Mouse (Mus musculus) right cerebral cortex, postnatal 4 days (tissue): ENCODE results near the gene Serpina12.

ENCODE experiments used
- DNase-seq: peaks from one replicate; pipeline ENCODE4 v3.0.0-alpha.2; 2022

Gene Serpina12

DNA sequence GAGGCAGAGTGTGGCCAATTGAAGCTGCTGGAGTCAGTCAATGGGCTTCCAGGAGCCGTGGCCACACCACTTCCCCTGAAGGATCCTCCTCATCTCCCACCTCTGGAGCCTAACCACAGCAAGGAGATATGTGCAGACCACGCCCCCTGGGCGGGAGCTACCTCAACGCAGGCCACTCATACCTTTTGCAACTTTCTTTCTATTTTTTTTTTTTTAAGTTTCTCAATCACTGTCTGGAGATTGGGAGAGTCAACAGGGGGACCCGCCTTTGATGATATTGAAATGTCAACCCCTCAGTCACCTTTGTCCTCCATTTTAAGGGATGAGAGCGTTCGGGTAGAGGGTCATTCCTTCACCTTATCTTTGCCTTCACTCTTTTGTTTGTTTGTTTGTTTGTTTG is at the start of gene Serpina12:
Gene Serpina12 (minus strand): TSS at position 101 of the 400 bp plus-strand sequence.
- no peak for DNase-seq

DNA sequence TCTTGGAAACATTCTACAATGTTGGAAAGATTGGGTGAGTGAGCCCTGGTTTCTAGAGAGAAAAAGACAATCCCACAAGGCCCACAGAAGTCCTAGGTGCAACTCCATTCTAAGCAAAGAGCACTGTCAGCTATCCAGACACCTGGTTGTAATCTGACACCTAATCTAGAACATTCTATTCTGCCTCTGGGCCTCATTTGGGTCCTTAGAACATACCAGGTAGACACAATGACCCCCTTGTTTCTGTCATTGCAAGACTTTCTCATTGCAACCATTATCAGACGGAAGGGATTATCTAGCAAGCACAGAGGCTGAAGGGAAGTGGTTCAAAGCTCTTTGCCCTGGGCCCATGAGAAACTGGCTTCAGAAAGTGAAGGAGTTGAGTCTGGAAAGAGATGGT is 47.1 kb upstream of the Serpina12 start:
- DNase-seq: no peak

DNA sequence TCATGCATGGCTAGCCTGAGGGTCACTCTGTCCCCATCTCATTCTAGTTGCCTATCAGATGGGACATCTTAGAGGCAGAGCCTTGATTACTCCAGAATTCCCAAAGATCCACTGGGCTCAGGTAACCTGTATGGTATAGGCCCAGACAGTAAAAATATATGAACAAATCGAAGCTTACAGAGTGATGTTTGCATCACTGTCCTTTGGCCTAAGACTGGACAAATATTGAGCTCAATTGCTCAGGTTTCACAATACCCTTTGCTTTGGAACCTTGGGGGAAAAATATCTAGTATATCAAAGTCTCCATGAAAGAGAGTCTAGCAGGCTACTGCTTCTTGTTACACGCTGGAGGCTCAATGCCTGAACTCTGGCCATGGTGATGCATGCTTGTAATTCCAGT is 45.9 kb upstream of the Serpina12 start:
- no peak for DNase-seq

DNA sequence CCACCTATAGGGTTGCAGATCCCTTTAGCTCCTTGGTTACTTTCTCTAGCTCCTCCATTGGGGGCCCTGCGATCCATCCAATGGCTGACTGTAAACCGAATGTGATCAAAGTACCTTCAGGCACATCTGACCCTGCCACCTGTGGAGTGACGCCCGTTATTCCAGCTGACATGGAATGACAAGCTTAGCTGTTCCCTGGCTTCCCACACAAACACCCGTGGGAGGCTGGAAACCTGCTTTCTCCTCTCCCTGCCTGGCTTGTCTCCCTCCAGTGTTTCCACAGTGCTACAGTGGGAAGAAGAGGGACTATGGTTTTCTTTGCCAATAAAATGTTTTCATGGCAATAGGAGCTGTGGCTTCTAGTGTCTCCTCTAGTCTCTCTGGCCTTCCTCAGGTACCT is 28.0 kb upstream of the Serpina12 start:
- no peak for DNase-seq

DNA sequence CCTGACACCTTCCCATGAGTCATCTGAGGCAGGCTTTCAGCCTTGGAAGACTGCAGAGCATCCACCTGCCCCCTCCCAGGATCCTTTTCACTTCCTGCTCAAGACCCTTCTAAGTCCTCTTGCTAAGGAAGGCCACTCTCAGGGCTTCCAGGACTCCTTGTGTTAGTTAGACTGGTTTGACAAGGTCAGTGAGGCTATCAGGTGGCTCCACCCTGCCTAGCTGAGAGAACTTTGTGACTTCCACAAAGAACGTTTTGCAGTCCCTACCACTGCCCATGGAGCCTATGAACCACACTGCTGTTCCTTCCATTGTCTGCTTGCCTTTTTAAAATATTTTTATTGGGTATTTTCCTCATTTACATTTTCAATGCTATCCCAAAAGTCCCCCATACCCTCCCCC is 27.5 kb upstream of the Serpina12 start:
- no peak for DNase-seq

DNA sequence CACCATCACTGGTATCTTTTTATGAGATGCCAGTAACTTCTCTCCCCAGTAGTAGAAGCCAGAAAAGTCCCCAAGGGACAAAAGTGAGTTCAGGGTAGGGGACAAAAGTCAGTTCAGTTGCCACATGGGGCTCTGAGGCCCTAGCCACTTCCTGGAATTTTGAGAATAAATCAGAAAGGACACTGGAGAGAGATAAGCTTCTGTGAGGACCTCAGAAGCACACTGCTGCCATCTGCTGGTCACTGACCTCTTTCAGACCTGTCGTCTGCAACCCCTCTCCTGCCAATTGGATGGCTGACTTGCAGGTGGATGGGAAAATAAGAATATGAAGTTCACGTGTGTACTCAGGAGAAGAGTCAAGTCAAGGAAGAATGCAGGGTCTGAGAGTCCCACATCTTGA is 25.4 kb upstream of the Serpina12 start:
- DNase-seq: peak; percentile 93

DNA sequence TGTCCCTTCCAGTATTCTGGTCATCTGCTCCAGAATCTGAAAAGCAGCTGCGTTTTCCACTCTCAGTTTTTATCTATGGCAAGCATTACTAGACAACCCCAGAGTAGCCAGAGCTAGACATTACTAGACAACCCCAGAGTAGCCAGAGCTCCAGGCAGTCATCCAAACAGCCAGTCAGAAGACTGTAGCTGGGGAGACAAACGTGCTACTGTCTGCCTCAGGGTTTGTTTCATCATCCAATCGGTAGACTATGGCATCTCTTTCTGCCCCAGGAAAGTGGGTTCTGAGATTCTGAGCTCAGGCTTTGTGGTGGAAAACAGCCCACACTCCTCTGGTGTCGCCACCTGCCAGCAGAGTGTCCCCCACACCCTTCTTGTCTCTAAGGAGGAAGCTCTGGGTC is 23.3 kb upstream of the Serpina12 start:
- DNase-seq: peak; percentile 52

DNA sequence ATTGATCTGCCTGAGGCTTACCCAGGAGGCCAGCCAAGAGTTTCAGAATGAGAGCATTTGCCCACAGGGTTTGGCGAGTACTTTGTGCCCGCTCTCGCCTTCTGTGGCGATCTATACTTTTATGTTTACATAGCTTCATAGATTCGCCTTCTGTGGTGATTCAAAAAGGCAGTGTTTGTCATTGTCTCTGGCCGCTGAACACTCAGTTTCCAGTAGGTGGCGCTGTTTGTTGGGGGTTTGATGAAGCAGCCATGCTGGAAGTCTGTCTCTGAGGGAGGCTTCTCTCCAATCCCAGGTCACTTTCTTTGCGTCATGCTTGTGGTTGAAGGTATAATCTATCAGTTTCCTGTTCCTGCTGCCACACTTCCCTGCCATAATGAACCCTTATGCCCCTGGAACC is 22.0 kb upstream of the Serpina12 start:
- peak; percentile 68 for DNase-seq

DNA sequence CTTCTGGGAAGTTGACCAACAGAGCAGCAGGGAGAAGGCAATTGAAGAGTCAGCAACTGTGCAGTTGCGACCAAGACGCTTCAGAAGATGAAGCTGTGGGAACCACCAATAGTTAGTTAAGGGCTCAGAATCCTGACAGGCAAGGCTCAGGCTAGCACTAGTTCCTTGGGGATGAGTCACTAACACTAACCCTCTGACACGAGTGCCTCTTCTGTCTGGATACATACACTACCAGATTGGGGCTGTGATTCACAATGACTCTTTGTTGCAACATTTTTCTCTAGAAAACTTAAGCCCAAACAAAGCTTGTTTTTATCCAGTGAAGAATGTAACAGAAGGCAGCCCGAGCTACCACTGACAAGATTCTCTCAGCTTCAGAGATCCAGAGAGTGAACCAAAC is 20.8 kb upstream of the Serpina12 start:
- no peak for DNase-seq

DNA sequence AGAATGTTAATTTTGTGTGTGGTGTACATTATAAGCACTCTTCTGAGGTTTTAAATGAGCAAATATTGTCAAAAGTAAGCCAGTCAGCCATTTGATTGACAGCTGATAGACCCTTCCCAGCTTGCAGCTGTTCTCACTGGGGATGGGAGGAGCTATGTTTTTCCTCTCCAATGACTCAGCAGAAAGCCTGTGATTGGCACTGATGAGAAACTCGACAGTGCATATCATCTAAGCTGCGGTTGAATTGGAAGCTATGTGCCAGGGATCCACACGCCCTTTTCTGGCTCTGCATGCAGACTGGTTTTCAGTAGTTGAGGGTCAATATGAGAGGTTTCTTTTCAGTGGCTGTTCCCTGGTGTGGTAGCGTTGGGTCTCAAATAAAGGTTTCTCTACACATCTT is 20.3 kb upstream of the Serpina12 start:
- no peak for DNase-seq

DNA sequence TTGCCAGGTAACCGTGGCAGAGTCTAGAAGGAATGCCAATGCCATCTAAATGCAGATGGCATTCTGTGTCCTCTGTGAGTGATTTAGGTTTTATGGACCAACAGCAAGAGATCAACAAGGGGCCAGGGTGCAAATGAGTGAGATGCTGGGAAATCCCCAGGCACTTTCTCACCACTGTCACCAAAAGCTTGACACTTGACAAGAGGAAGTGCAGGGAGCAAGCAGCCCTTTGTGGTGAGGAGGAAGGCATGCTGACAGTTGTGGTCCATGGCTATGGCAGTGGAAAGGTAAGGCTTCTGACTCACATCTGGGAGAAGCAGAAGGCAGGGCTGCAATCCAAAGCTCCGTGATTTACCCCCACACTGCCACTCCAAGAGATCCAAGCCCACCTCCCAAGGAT is 17.6 kb upstream of the Serpina12 start:
- DNase-seq: no peak

DNA sequence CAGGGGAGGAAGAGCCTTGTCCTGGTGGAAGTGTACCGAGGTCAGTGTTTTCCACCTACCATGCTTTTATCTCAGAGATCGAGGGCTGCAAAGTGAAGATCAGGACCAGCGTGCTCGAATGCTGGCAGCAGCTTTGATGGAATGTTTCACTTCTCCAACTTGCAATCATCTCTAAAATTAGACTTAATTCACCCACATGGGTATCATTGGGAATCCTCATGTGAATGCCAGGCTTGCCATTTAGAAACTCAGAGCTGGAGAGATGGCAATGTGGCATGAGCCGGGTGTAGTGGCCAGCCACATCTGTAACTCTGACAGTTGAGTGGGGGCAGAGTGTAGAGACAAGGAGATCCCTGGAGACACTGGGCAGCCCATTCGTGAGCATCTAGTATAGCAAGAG is 15.9 kb upstream of the Serpina12 start:
- DNase-seq: no peak

DNA sequence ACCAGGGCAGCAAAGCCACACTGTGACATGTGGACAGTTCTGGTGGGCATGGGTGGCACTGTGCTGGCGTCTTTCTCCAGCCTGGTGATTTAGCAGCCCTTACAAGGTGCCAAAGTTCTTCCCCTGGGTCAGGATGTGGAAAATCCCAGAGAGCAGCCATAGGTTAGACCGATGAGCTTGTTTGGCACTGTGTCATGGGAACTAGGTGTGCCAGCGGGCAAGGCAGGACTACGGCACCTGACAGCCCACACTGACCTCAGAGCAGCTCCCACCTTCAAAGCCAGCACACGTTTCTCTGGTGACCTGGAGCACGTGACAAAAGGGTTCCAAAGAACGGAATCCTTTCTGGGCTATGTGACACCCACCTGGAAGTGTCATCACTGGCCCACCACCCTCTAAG is 13.3 kb upstream of the Serpina12 start:
- DNase-seq: no peak

DNA sequence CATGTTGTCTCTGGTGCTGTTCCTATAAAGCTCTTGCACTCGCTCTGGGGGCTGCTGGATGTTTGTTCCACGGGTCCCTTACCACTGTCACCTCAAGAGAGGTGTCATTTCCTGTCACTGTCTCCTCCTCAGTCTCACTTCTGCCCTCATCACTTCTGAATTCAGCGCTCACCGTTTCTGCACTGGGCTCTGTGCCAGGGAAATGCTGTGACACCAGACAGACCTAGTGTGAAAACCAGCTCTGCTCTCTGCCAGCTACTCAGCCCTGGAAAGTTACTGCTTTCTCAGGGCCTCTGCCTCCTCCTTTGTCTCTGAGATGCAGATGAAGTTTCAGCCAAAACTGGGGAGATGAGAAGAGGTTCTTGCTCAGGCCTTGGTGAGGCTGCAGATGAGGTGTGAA is 12.8 kb upstream of the Serpina12 start:
- peak; percentile 40 for DNase-seq

DNA sequence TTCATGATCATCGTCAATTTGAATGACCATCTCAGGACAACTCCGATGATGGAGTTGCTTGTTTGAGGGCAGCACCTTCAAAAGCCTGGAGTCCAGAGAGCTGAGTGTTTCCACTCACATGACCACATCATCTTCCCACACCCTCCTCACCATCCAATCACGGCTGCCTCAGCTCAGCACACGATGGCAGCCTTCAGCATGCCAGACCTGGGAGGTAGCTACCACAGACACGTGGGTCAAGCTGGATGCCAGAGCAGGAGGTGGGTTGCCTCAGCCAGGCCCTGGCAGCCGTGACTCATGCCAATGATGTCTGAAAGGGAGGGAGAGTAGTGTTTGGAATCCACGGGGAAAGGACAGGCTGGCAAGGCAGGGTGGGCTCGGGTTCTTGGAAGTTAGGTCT is 11.5 kb upstream of the Serpina12 start:
- no peak for DNase-seq

DNA sequence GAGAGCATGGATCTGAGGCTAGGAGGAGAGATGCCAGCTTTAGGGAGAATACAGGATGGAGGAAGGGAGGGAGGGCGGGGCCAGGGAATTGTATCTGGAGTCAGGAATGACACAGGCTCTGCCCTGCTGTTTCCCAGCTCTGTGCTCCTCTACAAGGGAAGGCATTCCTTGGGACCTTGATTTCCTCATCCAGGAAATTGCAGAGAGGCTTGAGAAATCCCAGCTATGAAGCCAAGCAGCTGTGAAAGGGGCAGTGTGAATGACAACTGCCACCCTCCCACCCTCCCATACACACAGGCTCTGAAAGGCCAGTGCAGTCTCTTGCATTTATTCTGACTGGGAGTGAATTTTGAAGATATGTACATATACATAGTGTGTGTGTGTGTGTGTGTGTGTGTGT is 9.8 kb upstream of the Serpina12 start:
- no peak for DNase-seq

DNA sequence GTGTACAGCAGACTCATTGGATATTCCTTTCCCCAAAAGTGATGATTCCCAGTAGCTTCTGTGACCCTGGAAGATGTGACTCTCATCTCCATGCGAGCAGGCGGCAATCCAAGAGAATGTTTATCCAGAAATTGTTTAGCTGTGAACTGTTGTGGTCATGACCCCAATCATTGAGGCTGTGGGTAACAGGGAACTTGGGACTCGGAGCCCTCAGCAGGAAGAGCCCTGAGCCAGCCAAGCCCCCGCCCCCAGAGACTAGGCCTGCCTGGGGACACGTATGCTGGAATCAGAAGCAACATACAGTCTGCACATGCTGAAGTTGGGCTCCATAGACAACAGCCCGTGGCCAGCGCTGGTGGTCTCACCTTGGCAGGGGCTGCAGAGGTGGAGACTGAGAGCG is 1.5 kb upstream of the Serpina12 start:
- DNase-seq: no peak

DNA sequence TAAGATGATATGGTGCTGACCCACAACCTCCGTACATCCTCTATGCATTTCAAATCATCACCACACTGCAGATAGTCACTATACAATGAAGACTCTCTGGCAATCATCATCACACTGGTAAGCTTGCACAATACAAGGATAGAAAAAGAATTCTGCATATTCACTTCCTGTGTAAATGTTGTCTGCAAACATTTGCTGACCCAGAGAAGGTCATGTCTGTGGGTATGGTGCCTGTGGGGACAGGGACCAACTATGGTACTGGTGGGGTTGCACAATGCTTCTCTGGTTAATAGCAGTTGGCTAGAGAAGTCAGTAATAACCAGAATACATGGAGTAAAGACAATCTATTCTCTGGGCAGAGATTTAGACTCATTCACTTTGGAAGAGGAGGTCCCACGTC is 1.5 kb downstream of the Serpina12 start:
- no peak for DNase-seq

DNA sequence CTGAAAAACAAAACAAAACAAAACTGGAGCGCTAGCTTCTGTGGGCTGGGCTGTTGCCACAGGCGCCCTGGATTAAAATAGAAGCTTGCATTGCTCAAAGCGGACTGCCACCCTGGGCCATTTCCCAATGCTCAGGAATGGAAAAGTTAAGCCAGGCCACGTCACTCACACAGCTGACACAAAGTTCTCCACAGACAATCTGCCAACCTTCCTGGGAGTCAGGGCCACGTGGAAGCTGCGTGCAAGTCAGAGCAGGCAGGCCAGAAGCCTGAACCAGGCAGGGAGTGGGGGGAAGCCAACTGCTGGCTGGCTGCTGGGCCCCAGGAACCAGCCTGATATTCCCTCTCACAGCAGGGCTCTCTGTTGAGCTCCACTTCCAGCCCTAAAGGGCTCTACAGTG is 2.8 kb downstream of the Serpina12 start:
- DNase-seq: no peak

DNA sequence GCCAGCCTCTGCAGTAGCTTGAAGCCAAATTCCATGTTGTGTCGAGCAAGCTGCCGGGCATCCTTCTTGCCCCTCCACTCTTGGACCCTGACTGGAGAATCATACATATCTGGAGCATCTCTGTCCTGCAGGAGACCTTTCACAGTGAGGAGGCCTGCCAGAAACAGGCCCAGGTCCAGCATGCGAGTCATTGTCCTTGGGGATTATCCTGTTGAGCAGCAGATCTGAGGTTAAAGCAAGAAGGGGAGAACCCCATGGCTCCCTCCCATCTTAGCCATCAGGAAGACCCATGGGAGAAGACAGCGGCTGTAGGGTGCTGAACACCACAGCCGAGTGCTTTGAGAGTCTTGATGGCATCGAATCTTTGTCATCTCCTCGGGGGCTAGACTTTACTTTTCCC is 6.1 kb downstream of the Serpina12 start:
- DNase-seq: no peak

DNA sequence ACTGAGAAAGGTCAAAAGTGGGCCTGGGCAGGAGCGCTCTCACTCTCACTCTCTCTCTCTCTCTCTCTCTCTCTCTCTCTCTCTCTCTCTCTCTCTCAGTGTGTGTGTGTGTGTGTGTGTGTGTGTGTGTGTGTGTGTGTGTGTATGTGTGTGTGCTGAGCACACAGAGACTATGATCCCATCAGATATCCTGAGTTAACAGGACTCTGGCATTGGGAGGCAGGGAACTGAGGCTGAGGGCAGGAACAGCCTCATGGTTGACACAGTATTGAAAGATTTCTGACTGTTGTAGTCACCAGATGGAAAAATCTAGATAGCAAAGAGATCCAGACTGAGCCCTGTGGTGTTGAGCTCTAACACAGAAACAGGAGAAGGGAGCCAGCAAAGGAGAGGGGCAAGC is 10.5 kb downstream of the Serpina12 start:
- DNase-seq: no peak

DNA sequence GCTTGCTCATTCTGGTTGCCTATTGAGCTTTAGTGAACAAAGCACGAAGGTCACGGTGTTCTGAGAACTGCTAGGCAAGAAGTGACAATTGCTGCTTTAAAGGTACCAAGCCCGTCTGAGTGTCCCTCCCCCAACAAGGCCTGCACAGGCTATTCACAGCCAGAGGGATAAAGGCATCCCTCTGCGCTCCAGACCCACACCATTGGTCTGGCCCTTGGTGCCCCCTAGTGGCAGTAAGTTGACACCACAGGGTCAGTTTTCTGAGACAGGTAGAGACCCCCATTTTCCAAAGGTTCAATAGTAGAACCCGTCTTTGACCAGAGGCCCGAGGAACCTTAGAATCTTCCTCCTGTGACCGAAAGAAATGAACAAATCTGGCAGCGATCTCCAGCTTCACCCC is 14.3 kb downstream of the Serpina12 start:
- DNase-seq: no peak

DNA sequence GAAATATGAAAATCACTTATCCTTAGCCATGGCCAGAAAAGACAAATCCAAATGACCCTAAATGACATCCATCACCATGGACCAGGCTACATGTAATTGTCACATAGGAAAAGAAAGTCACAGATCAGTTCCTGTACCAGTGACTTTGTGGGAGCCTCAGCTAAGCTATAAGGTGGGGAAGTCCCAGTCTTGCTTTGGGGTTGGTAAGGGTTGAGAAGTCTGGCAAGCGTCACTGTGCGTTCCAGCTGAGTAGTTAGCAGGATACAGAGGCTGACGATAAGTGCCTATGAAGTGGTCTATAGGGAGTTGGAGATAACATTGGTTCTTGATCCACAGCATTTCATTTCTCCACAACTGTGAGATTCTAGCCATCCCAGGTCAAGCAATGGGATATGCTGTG is 29.0 kb downstream of the Serpina12 start:
- no peak for DNase-seq

DNA sequence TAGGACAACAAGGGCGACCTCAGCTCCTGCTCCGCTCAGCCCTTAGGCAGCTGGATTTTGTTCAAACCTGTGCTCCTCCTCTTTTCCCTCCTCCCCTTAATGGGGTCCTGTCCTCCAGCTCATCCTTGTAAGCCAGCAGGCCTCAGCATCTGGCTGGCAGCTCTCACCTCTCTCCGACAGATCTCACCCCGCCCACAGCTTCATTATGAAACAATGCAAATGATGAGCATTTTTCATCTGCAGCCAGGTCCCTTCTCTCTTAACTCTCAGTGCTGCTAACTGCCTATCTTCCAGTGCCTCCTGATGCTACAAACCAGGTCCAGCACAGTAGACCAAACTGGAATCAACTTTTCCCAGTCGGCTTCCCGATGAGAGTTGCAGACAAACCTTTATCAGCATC is 30.6 kb downstream of the Serpina12 start, which contains the start of gene Serpina9:
Gene Serpina9 (minus strand): TSS at position 136 of the 400 bp plus-strand sequence.
- no peak for DNase-seq

DNA sequence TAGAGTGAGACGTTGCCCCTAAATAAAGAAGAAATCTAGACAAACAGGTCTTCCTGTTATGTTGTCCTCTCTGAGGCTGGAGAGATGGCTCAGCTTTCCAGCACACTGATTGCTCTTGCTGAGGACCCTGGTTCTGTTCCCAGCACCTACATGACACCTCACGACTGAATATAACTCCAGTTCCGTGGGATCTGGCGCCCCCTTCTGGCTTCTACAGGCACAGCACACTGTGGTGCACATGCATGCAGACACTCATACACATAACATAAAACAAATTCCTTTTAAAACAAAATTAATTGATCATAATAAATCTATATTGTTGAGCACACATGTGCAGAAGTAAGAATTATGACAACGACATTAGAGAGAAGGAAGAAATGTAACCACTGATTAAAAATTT is 39.6 kb downstream of the Serpina12 start:
- DNase-seq: no peak

DNA sequence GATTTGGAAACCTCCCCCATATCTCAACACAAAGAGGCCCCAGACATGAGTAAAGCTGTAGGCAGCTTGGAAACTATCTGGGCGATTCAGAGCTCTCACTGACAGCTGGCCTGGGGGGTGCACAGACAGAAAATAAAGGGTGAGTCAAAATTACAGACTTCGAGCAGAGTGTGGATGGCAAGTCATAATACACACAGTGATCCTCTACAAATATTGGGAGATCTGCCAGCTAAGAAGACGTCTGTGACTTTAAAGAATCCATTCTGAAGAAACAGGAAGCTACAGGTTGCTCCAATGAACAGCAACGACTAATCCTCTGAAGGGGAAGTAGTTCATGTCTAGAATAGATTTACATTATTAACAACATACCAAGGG is 41.0 kb downstream of the Serpina12 start:
- DNase-seq: no peak
